Mouse (Mus musculus): ENCODE data around the gene Pla2g3. TPM values are rescaled to one million over a fixed set of nuclear protein-coding genes. Genes with fewer than 3 reads are reported as not detected.
A peak's percentile ranks its signal among the peaks of the same experiment; 100 is the strongest.

The Pla2g3 gene
- total RNA-seq (2017), result 0.61 and 0.70 TPM in 2 replicates

GRCm38 (mm10) chr11:3487952-3488570 is at the start of gene Pla2g3:
Gene Pla2g3, plus strand, starts transcription at chr11:3488284.
- no peak for ATAC-seq (ENCODE audit: extremely low read depth, insufficient number of reproducible peaks, low FRiP score, poor library complexity, severe bottlenecking)

DNA sequence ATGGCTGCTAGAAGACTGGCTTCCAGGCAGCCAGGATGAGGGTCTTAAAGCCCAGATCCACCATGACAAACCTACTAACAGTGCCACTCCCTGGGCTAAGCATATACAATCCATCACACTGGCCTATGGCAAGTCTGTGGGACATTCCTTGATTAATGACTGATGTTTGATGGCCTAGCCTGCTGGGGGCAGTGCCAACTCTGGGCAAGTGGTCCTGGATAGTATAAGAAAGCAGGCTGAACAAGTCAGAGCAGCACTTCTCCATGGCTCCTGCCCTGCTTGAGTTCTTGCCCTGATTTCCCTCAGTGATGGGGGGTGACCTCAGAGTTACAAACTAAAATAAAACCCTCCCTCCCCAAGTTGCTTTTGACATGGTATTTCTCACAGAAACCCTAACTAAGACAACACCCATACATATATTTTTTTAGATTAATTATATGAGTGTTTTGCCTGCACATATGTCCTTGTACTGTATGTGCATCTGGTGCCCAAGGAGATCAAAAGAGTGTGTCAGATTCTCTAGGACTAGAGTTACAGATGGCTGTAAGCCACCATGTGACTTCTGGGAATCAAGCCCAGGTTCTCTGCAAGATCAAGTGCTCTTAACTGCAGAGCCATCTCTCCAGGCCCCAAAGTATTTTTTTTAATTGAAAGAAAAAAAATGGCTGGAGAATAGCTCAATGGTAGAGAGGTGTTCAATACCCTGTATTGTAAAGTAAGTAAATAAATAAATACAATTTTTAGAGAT is 46.2 kb upstream of the Pla2g3 start:
- ATAC-seq (ENCODE audit: extremely low read depth, insufficient number of reproducible peaks, low FRiP score, poor library complexity, severe bottlenecking), result no peak

DNA sequence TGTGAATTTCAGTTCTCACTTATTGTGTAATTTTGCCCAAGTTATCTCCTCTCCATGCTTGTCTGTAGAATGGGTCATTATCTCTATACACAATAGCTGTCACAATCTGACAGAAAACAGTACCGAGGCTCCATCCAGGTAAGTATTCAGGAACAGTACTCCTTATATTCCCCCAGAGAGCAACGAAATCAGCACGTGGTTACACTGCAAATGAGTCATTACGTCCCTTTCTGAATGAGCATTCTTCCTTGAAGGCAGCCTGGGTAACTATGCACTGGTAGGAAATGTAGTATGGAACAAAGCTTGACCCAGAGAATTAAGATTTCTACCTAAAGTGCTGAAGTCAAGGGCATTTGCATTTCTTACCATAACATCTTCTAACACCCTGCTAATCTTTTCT is 45.4 kb upstream of the Pla2g3 start:
- no peak for ATAC-seq (ENCODE audit: extremely low read depth, insufficient number of reproducible peaks, low FRiP score, poor library complexity, severe bottlenecking)

- no peak for ATAC-seq (ENCODE audit: extremely low read depth, insufficient number of reproducible peaks, low FRiP score, poor library complexity, severe bottlenecking)
Observed at GRCm38 (mm10) chr11:3443091-3443490, 45.0 kb upstream of the Pla2g3 start.

DNA sequence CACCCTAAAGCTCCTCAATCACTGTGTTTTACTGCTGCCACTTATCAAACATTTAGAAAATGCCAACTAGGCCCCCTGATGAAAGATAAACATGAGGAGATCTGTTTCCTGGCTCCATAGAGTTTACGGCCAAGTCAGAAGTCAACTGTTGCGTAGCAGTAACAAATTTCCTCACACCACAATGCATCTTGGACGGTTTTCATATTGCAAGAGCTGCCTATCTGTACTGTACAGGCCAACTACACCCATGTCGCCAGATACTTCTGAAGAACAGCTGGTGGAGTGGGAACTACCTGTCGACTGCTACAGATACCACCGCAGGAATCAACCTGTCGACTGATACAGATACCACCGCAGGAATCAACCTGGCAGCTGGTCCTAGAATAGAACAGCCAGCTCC is 43.2 kb upstream of the Pla2g3 start:
- ATAC-seq (ENCODE audit: extremely low read depth, insufficient number of reproducible peaks, low FRiP score, poor library complexity, severe bottlenecking), result no peak

DNA sequence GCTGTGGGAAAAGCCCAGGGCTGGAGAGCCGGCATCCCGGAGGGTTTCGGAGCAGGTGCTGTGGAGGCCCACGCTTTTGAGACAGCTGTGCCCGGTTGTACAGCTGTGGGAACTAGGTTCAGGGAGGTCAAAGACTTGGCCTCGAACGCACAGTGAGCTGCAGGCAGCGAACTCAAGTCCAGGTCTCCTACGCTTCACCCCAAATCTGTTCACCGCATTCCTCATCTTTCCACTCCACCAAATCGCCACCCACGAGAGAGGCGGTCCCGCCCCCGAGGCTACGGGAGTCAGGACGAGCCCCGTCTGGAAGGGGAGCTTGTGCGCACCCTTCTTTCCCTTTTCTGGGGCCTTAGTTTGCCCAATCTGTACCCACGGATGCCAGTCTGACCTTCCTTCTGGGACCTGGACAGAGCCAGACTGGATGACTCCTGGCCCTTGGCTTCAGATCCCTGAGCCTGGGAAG is 36.4 kb upstream of the Pla2g3 start:
- no peak for ATAC-seq (ENCODE audit: extremely low read depth, insufficient number of reproducible peaks, low FRiP score, poor library complexity, severe bottlenecking)

DNA sequence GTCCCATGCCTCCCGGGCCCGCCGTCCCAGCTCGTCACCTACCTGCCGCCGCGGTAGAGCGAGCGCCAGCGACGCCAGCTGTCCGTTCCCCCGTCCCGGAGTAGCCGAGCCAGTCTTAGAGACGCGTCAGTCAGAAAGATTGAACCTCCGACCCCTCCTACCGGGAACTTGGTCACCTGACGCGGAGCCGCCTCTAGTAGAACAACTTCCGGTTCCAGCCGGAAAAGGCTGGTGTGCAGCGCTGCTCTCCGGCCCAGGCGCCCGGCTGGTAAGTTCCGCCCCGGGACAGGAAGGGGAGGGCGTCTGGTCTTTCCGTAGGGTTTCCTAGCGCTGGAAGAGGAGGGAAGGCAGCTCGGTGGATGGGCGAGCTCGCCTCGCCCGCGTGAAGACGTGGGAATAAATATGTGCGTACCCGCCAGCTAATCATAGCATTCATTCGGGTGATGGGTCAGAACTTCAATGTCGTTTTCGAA is 35.9 kb upstream of the Pla2g3 start, which contains the start of gene Rnf185:
Gene Rnf185 (minus strand): TSS at position 197 of the 473 bp plus-strand sequence.
- ATAC-seq (ENCODE audit: extremely low read depth, insufficient number of reproducible peaks, low FRiP score, poor library complexity, severe bottlenecking), result peak; percentile 96

DNA sequence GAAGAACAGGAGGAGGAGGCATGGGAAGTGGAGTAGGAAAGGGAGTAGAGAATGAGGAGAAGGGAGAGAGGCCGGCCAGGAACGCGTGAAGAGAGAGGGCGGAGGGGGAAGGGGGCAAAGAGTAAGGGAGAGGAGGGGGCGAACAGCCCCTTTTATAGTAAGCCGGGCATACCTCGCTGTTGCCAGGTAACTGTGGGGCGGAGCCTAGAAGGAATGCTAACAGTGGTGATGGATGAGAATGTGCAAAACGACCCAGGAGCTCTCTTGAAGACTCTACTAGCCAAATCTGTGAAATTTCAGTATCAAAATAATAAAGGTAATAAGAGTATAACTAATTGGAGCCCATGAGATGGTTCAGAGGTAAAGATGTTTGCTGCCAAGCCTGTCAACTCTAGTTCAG is 35.3 kb upstream of the Pla2g3 start:
- no peak for ATAC-seq (ENCODE audit: extremely low read depth, insufficient number of reproducible peaks, low FRiP score, poor library complexity, severe bottlenecking)

GRCm38 (mm10) chr11:3453467-3453866 is 34.6 kb upstream of the Pla2g3 start:
- no peak for ATAC-seq (ENCODE audit: extremely low read depth, insufficient number of reproducible peaks, low FRiP score, poor library complexity, severe bottlenecking)

DNA sequence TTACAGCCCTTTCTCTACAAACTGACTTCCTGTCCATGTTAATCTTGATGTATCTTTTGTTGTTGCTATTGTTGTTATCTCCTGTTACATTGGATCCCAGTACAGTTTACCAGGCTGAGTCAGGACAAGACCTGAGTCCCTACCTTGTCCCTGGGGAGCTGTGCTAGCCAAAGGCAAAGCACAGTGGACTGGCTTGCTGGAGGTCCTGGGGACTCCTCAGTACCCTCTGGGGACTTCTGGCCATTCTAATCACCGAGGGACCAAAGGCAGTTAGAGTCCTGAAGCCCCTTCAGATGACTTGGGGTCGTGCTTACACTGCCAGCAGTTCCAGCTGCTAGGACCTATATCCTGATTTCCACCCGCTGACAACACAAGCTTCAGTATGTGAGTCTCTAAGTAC is 33.6 kb upstream of the Pla2g3 start:
- no peak for ATAC-seq (ENCODE audit: extremely low read depth, insufficient number of reproducible peaks, low FRiP score, poor library complexity, severe bottlenecking)

DNA sequence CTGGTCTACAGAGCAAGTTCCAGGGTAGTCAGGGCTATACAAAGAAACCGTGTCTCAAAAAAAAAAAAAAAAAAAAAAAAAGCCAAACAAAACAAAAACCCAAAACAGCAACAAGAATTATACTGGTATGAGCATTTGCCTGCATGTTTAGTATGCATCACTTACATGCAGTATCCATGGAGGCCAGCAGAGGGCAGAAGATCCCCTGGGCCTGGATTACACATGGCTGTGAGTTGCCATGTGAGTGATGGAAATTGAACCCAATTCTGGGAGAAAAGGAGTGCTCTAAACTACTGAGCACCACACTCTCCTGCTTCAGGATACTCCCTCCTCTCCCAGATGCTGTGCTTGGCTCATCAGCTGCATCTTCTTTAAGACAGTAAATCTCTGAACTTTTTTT is 31.7 kb upstream of the Pla2g3 start:
- peak; percentile 46; the same call in 1 of the 2 replicates for ATAC-seq (ENCODE audit: extremely low read depth, insufficient number of reproducible peaks, low FRiP score, poor library complexity, severe bottlenecking)

DNA sequence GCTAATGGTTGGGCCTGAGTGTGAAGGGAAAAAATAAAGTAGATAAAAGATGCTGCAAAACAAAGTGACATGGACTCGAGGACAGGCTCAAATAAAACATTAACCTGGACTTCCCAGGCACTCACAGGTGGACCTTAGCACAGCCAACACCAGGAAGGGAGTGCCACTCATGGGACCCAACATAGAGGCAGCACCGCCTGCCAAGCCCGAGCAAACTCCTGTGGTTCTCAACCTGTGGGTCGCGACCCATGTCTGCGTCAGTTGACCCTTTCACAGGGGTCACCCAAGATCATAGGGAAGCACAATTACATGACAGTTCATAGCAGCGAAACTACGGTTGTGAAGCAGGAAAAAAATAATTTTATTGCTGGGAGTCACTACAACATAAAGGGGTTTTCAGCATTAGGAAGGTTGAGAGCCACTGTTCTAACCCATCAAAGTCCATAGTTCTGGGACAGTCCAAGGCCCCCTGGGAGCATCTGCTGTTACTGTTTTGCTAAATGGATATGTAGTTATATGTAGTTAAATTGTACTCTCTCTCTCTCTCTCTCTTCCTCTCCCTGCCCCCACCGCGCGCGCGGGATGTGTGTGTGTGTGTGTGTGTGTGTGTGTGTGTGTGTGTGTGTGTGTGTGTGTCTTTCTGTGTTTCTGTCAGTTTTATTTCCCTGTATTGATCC is 29.5 kb upstream of the Pla2g3 start:
- no peak for ATAC-seq (ENCODE audit: extremely low read depth, insufficient number of reproducible peaks, low FRiP score, poor library complexity, severe bottlenecking)

DNA sequence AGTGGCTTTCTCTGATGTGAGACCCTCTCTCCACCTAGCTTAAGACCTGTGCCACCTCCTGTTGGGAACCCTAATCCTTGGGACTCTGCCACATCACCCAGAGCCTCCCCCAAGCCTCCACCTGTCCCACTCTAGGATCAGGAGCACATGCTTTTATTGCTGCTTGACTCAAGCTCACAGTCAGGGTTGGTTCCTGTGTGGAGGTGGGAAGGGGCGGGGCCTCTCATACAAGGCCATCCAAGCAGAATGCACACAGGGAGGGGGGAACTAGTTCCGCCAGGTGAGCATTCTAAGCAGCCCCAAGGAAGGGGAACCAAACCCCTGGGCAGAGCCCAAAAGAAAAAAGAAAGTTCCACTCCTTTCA is 29.0 kb upstream of the Pla2g3 start:
- ATAC-seq (ENCODE audit: extremely low read depth, insufficient number of reproducible peaks, low FRiP score, poor library complexity, severe bottlenecking), result no peak

DNA sequence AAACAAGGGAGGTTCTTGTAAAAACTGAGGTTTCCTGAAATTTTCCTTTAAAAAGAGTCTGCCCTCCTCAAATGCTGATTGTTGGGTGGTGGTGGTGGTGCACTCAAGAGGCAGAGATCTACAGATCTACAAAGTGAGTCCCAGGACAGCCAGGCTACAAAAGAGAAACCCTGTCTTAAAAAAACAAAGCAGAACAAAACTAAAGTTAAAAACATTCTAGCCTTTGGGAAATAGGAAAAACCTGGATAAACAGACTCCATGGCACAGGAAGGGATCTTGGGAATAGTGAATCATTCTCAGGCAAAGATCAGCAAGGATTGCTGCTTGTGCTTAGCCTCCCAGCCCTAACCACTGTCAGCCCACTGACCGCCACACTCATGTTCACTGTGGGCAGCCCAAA is 25.2 kb upstream of the Pla2g3 start:
- no peak for ATAC-seq (ENCODE audit: extremely low read depth, insufficient number of reproducible peaks, low FRiP score, poor library complexity, severe bottlenecking)

GRCm38 (mm10) chr11:3471448-3471850 is 16.6 kb upstream of the Pla2g3 start:
- ATAC-seq (ENCODE audit: extremely low read depth, insufficient number of reproducible peaks, low FRiP score, poor library complexity, severe bottlenecking), result no peak

- ATAC-seq (ENCODE audit: extremely low read depth, insufficient number of reproducible peaks, low FRiP score, poor library complexity, severe bottlenecking), result peak; percentile 78; the same call in 1 of the 2 replicates
Observed at GRCm38 (mm10) chr11:3472484-3472883, 15.6 kb upstream of the Pla2g3 start.

DNA sequence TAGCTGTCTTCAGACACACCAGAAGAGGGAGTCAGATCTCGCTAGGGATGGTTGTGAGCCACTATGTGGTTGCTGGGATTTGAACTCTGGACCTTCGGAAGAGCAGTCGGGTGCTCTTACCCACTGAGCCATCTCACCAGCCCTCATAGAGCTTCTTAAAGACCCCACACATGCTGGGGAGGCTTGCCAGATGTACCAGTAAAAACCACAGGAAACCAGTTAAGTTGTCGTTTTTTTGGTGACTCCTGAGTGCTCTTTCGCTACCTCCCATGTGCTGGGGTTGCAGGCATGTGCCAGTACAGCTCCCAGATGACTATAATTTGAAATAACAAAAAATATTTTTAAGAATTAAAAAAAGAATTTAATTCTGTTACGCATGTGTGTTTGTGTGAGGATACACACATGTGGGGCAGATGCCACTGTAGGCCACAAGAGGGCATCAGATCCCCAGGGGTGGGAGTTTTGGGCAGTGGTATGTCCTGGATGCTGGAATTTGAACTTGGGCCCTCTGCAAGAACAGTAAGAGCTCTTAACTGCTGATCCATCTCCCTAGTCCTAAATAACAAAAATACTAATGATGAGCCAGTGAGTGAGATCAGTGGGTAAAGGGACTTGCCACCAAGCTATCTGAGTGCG is 13.5 kb upstream of the Pla2g3 start:
- 0 out of 2 replicates have a peak, but pooled peaks have one; percentile 33 for ATAC-seq (ENCODE audit: extremely low read depth, insufficient number of reproducible peaks, low FRiP score, poor library complexity, severe bottlenecking)

- no peak for ATAC-seq (ENCODE audit: extremely low read depth, insufficient number of reproducible peaks, low FRiP score, poor library complexity, severe bottlenecking)
Observed at GRCm38 (mm10) chr11:3475489-3475888, 12.6 kb upstream of the Pla2g3 start.

DNA sequence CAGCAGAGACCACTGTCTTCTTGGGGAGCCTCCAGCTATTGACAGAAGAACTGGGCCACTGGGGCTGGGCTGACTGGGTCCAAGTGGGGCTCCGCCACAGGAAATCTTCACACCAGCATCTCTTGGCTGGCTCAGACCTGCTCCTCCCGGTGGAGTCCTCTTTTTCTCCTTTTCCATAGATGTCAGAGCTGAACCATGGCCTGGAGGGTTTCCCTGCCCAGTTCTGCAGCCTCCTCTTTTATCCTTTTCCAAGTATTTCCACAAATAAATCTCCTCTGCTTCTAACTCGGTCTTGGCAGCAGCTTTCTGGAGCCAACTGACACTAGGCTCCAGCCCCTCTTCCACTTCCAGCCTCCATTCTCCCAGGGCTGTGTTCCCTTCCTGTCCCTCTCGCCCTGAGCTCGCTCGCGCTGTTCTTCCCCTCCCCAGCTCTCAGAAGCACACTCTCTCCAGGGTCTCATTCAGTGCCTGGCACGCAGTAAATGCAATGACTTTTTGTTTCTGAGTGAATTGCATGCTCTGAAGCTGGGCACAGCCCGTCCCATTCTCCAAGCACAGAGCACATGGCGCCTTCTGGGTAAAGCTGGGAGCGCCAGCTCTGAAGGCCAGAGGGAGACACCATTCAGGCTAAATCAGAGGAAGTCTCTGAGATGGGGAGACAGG is 4.0 kb upstream of the Pla2g3 start:
- ATAC-seq (ENCODE audit: extremely low read depth, insufficient number of reproducible peaks, low FRiP score, poor library complexity, severe bottlenecking), result no peak

All from neutrophil, adult 5-6 weeks (primary cell).